Mouse (Mus musculus) embryo, embryonic 10 days (tissue): ENCODE results near the gene Crabp2.
A peak's percentile ranks its signal among the peaks of the same experiment; 100 is the strongest.

ENCODE experiments used
- DNase-seq: peaks from one replicate; pipeline ENCODE4 v3.0.0-alpha.2; 2015; ENCODE audit warnings: low spot score

Crabp2 gene

GRCm38 (mm10) chr3:87927452-87927851 lies 21.0 kb upstream of the Crabp2 start:
- no peak for DNase-seq

GRCm38 (mm10) chr3:87929341-87930077 lies 19.0 kb upstream of the Crabp2 start:
- no peak for DNase-seq

GRCm38 (mm10) chr3:87930078-87930795 lies 18.2 kb upstream of the Crabp2 start, which contains the start of the genes Isg20l2 and Rrnad1:
Gene Isg20l2 (plus strand): TSS chr3:87930314.
Gene Rrnad1 (minus strand): TSS chr3:87930717.
- peak; percentile 99 for DNase-seq

- no peak for DNase-seq
Observed at GRCm38 (mm10) chr3:87934026-87934425, 14.4 kb upstream of the Crabp2 start.

GRCm38 (mm10) chr3:87934501-87934900 lies 14.0 kb upstream of the Crabp2 start:
- DNase-seq = no peak

- no peak for DNase-seq
Observed at GRCm38 (mm10) chr3:87935201-87935600, 13.3 kb upstream of the Crabp2 start.

GRCm38 (mm10) chr3:87935776-87936175 lies 12.7 kb upstream of the Crabp2 start:
- peak; percentile 89 for DNase-seq

- DNase-seq = no peak
Observed at GRCm38 (mm10) chr3:87940611-87941010, 7.9 kb upstream of the Crabp2 start.

GRCm38 (mm10) chr3:87942471-87942870 lies 6.0 kb upstream of the Crabp2 start:
- DNase-seq = no peak

- DNase-seq = no peak
Observed at GRCm38 (mm10) chr3:87943586-87943985, 4.9 kb upstream of the Crabp2 start.

- DNase-seq = peak; percentile 39
Observed at GRCm38 (mm10) chr3:87944838-87945600, 3.4 kb upstream of the Crabp2 start.

GRCm38 (mm10) chr3:87945781-87946540 lies 2.5 kb upstream of the Crabp2 start:
- DNase-seq = peak; percentile 74

- no peak for DNase-seq
Observed at GRCm38 (mm10) chr3:87946541-87946860, 2.0 kb upstream of the Crabp2 start.

- DNase-seq = peak; percentile 66
Observed at GRCm38 (mm10) chr3:87947056-87947810, 1.2 kb upstream of the Crabp2 start.

GRCm38 (mm10) chr3:87947811-87948199 lies 661 bp upstream of the Crabp2 start:
- DNase-seq = peak; percentile 97

- DNase-seq = peak; percentile 81
Observed at GRCm38 (mm10) chr3:87949266-87949954, 944 bp downstream of the Crabp2 start.

- DNase-seq = peak; percentile 81
Observed at GRCm38 (mm10) chr3:87949955-87950515, 1.6 kb downstream of the Crabp2 start.

- DNase-seq = no peak
Observed at GRCm38 (mm10) chr3:87951946-87952345, 3.5 kb downstream of the Crabp2 start.

- peak; percentile 71 for DNase-seq
Observed at GRCm38 (mm10) chr3:87952440-87952839, 4.0 kb downstream of the Crabp2 start.

GRCm38 (mm10) chr3:87958056-87958455 lies 9.6 kb downstream of the Crabp2 start:
- peak; percentile 80 for DNase-seq
